Mouse (Mus musculus) hindbrain, embryonic 15.5 days (tissue): Measurements from ENCODE around the gene Papss2. TPM values are rescaled to one million over a fixed set of nuclear protein-coding genes. Genes with fewer than 3 reads are reported as not detected.
"Not testable (repeated sequence)": the region's sequence is repeated elsewhere in the genome, so short reads cannot be mapped to it uniquely, and the experiment has no call there.

Experiments used
- ATAC-seq: fragments of 200-750 bp; cut with Nextera tagmentation; 2 replicates; pipeline ENCODE4 v1.8.0; 2017; ENCODE audit warnings: low read depth, moderate number of reproducible peaks, moderate TSS enrichment; ENCODE audit not compliant: low FRiP score
- H3K27ac ChIP-seq: fragments of 300-500 bp; sonication (generic); replicated peaks from 2 replicates; pipeline ENCODE4 v1.5.1; 2015; ENCODE audit warnings: mild to moderate bottlenecking, inconsistent platforms
- H3K27me3 ChIP-seq: fragments of 300-500 bp; sonication (generic); 2 replicates; pipeline ENCODE4 v1.6.1; 2015; ENCODE audit warnings: control low read depth, inconsistent platforms
- H3K36me3 ChIP-seq: fragments of 300-500 bp; sonication (generic); 2 replicates; pipeline ENCODE4 v1.6.1; 2015; ENCODE audit warnings: control low read depth, inconsistent platforms
- H3K4me1 ChIP-seq: fragments of 300-500 bp; sonication (generic); replicated peaks from 2 replicates; pipeline ENCODE4 v1.6.1; 2015; ENCODE audit warnings: control low read depth, inconsistent platforms
- H3K4me2 ChIP-seq: fragments of 300-500 bp; sonication (generic); 2 replicates; pipeline ENCODE4 v1.6.1; 2015; ENCODE audit warnings: moderate library complexity, mild to moderate bottlenecking, inconsistent platforms
- H3K4me3 ChIP-seq: fragments of 300-500 bp; sonication (generic); 2 replicates; pipeline ENCODE4 v1.5.1; 2015; ENCODE audit warnings: mild to moderate bottlenecking, inconsistent platforms
- H3K9ac ChIP-seq: fragments of 300-500 bp; sonication (generic); 2 replicates; pipeline ENCODE4 v1.6.1; 2015; ENCODE audit warnings: inconsistent platforms
- H3K9me3 ChIP-seq: fragments of 300-500 bp; sonication (generic); 2 replicates; pipeline ENCODE4 v1.6.1; 2016; ENCODE audit warnings: control low read depth, inconsistent platforms
- WGBS: fragments of 180-500 bp; shearing (Covaris S2); methylation state at CpG from one replicate; pipeline ENCODE4 v1.1.7; 2015; 5-methylcytosine and 5-hydroxymethylcytosine counted together
- polyA plus RNA-seq: library from polyadenylated mRNA; unstranded; fragments of >200 nt; fragmentation: Nextera tagmentation; extraction: Ambion mirVana; gene quantifications from 2 replicates; pipeline ENCODE4 v1.2.1, GENCODE M21; 2015

Papss2 gene
- polyA plus RNA-seq, 1 experiment from 2014 or later: 1.2 TPM

DNA sequence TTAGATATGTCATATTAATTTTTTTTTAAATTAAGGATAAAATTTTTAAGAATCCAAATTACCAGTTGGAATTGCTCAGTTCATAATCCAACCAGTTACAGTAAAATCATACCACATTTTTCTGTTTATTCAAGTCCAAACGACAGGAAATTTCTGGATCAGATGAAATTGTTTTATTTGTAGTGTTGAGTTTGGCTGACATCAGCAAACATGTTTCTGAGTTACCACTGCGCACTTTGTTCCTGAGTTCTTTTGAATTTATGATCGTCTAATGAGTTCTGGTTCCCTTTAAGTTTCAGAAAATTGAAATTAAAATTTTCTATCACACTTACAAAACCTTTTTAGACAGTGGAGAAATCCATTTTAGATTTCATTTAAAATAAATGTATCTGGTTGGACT, 50.8 kb downstream of the Papss2 start:
- no peak overlapping the region for H3K4me3 ChIP-seq
- no peaks in the 10 kb centered on the region for H3K9me3 ChIP-seq
- ATAC-seq: no peak
- H3K27me3 ChIP-seq: no peaks in the 10 kb centered on the region
- no peak overlapping the region for H3K9ac ChIP-seq
- H3K4me2 ChIP-seq: no peak overlapping the region
- H3K36me3 ChIP-seq: no peaks in the 10 kb centered on the region
- peaks cover 7% of the 10 kb centered on the region for H3K4me1 ChIP-seq
- no peak overlapping the region for H3K27ac ChIP-seq
- 88% methylated on average over 3 of the region's 3 CpGs for WGBS

DNA sequence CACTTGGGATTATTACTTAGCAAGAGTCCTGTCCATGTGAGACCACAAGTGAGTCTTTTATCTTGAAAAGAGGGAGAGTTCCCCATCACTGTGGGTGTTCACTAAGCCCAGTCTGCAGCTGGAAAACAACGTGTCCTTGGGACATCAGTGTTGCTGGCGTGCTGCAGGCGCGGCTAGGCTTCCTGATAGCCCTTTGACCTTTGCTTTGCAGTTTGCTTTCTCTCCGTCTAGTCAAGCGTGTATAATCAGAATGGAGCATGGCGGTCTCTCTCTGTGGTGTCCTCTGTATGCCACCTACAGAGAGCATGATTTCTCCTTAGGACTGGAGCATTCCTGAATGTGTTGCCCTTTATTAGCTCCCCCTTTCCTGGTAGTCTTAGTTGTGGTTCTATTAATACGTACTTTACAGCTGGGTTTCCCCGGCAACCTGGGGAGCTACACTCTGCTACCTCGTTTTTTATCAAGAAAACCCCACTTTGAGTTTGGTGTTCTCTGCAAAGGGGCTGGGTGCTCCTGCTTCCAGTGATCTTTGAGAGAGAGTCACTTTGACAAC, 52.5 kb downstream of the Papss2 start:
- H3K9me3 ChIP-seq: no peaks in the 10 kb centered on the region
- no peak for ATAC-seq
- no peak overlapping the region for H3K4me3 ChIP-seq
- H3K9ac ChIP-seq: no peak overlapping the region
- WGBS: 15% methylated on average over 10 of the region's 10 CpGs
- H3K36me3 ChIP-seq: no peaks in the 10 kb centered on the region
- H3K27me3 ChIP-seq: no peaks in the 10 kb centered on the region
- H3K27ac ChIP-seq: no peak overlapping the region
- peaks cover 7% of the 10 kb centered on the region for H3K4me1 ChIP-seq
- H3K4me2 ChIP-seq: no peak overlapping the region

DNA sequence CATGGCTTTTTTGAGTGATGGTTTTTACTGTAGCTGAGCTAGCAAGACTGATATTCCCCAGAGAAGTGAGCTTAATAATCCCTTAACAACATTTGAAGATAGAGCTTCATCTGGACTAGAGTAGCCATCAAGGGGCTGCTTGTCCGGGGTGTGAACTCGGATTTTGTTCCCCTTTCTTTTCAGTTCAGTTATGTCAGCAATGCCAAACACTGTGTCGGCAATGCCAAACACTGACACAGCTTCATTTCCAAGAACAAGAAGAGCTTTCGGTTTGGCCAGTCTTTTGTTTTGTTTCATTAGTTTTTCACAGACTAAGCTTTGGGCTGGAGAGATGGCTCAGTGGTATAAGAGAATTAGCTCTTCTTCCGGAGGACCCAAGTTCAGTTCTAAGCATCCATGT, 55.5 kb downstream of the Papss2 start:
- 86% methylated on average over 5 of the region's 5 CpGs for WGBS
- ATAC-seq: no peak
- no peak overlapping the region for H3K27ac ChIP-seq

DNA sequence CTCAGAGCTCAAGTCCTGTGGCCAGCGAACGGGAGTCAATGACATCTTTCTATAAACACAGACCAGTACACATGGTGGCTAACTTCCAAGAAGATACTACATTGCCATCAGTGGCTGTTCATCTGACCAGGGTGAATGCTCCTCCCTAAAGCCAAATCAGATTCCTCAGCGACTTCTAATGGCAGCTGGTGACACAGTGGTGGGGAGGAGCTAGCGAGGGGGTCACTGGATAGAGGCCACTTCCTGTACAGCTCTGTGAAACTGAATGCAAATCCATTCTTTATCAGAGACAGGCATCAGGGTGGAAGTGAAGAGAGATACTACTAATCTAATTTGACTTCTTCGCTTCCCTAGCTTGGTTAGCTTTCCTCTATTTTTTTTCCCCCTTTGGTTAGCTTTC, 57.5 kb downstream of the Papss2 start:
- no peak for ATAC-seq
- Histone ChIP-seq H3K4me1 (peaks cover 5% of the 10 kb centered on the region; the same call in 1 of the 2 replicates), H3K27me3 (no peaks in the 10 kb centered on the region), H3K4me2 (no peak overlapping the region), H3K9me3 (no peaks in the 10 kb centered on the region), H3K4me3 (no peak overlapping the region), H3K36me3 (no peaks in the 10 kb centered on the region), H3K27ac (no peak overlapping the region), H3K9ac (no peak overlapping the region)
- WGBS: 91% methylated on average over 5 of the region's 5 CpGs

More for the DNA sequence above, 55.5 kb downstream of the Papss2 start:
- H3K4me2 ChIP-seq: no peak overlapping the region
- no peaks in the 10 kb centered on the region for H3K9me3 ChIP-seq
- no peaks in the 10 kb centered on the region for H3K36me3 ChIP-seq
- H3K27me3 ChIP-seq: no peaks in the 10 kb centered on the region
- no peak overlapping the region for H3K4me3 ChIP-seq
- no peak overlapping the region for H3K9ac ChIP-seq
- peaks cover 7% of the 10 kb centered on the region for H3K4me1 ChIP-seq

DNA sequence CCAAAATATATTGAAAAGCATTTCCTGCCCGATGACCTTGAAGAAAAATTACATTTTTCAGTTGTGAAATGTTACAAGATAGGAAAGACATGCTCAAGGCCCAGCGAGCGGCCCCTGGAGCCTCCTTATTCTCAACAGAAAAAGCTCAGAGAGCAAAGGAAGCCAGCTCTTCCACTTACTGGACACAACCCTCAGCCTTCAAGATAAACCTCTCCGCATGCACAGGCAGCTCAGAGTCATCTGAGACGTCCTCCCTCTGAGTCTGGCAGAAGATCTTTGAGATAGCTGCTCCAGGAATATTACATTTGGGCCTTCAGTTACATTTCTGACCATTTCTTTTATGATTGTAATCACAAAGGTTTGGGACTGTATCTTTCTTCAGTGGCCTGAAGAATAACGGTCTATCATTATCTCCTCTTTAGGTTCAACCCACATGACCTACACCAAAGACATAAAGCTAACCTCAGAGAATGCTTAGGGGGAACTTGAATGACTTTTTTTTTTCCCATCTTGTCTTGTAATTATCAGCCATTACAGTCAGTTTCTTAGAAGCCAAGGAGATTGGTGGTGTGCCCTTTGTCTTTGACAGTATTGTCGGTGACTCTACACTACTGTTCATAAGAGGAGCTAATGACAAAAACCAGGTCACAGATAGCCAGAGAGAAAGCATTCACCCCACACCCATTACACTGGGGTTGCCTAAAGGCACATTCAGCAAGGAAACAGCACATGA, 58.2 kb downstream of the Papss2 start:
- no peak overlapping the region for H3K4me3 ChIP-seq
- ATAC-seq: no peak

DNA sequence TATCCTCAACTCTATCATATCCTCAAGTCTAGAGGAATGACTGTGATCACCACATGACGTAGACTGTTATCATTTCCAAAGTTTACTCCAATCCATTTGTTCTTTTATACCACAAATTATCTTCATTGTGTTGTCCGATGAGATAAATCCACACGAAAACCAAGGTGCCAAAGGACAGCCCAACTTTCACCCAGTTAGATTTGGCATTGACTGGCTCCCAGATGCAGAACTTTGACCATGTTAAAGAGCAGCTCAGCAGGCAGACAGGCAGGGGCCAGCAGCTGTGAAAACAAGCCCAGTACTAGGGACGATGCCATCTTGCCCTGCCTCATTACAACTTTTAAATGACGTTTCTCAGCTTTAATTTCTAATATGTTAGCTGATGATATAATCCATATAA, 63.8 kb downstream of the Papss2 start:
- no peak for ATAC-seq
- H3K9me3 ChIP-seq: no peaks in the 10 kb centered on the region
- no peaks in the 10 kb centered on the region for H3K27me3 ChIP-seq
- no peak overlapping the region for H3K9ac ChIP-seq
- H3K36me3 ChIP-seq: no peaks in the 10 kb centered on the region
- no peak overlapping the region for H3K4me3 ChIP-seq
- H3K4me2 ChIP-seq: no peak overlapping the region
- H3K27ac ChIP-seq: no peak overlapping the region
- WGBS: 85% methylated on average over 5 of the region's 5 CpGs
- H3K4me1 ChIP-seq: no peaks in the 10 kb centered on the region

More for the DNA sequence above, 58.2 kb downstream of the Papss2 start:
- no peak overlapping the region for H3K27ac ChIP-seq
- H3K9me3 ChIP-seq: no peaks in the 10 kb centered on the region
- 94% methylated on average over 7 of the region's 7 CpGs for WGBS
- no peak overlapping the region for H3K4me2 ChIP-seq
- no peaks in the 10 kb centered on the region for H3K36me3 ChIP-seq
- no peaks in the 10 kb centered on the region for H3K4me1 ChIP-seq
- no peak overlapping the region for H3K9ac ChIP-seq
- no peaks in the 10 kb centered on the region for H3K27me3 ChIP-seq

DNA sequence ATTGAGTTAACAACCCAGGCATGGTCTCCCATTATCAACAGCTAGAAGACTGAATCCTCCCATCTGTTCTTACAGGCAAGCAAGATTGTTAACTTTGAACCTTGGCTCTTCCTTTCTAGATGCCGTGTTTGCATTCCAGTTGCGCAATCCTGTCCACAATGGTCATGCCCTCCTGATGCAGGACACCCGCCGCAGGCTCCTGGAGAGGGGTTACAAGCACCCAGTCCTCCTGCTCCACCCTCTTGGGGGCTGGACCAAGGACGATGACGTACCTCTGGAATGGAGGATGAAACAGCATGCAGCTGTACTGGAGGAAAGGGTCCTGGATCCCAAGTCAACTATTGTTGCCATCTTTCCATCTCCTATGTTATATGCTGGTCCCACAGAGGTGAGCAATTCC, 67.3 kb downstream of the Papss2 start:
- Histone ChIP-seq H3K27ac (no peak overlapping the region), H3K4me1 (no peaks in the 10 kb centered on the region), H3K27me3 (no peaks in the 10 kb centered on the region), H3K9ac (no peak overlapping the region), H3K36me3 (no peaks in the 10 kb centered on the region), H3K4me2 (no peak overlapping the region), H3K9me3 (no peaks in the 10 kb centered on the region), H3K4me3 (no peak overlapping the region)
- WGBS: 91% methylated on average over 6 of the region's 6 CpGs
- ATAC-seq: no peak

DNA sequence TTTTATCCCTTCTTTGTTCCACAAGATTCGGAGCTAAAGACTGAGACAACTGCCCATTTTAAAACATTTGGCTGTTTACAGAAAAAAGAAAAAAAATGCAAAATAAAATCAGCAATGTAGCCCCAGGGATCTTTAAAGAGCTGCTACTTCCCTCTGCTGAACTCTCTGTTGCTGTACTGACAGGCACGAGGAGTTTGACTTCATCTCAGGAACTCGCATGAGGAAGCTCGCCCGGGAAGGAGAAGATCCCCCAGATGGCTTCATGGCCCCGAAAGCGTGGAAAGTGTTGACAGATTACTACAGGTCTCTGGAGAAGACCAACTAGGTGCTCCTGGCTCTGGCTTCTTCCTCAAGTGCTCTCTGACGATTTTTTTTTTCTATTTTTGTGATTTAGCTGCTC, 69.7 kb downstream of the Papss2 start:
- no peak overlapping the region for H3K27ac ChIP-seq
- H3K36me3 ChIP-seq: no peaks in the 10 kb centered on the region
- H3K4me2 ChIP-seq: no peak overlapping the region
- no peaks in the 10 kb centered on the region for H3K9me3 ChIP-seq
- no peak overlapping the region for H3K9ac ChIP-seq
- H3K4me3 ChIP-seq: no peak overlapping the region
- no peak for ATAC-seq
- H3K4me1 ChIP-seq: no peaks in the 10 kb centered on the region
- 83% methylated on average over 8 of the region's 8 CpGs for WGBS
- no peaks in the 10 kb centered on the region for H3K27me3 ChIP-seq

DNA sequence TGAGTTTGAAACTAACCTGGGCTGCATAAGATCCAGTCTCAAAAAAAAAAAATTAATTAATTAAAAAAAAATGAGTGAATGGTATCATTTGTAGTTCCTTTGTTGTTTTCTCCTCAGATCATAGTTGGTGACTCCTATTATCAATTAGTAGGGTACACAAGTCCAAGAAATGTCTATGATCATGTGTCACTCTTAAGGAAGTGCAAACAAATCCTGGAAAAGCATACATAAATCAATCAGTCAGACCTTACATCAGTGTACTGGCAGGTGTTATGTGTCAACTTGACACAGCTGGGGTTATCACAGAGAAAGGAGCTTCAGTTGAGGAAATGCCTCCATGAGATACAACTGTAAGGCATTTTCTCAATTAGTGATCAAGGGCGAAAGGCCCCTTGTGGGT, 72.2 kb downstream of the Papss2 start:
- H3K4me3 ChIP-seq, H3K9ac ChIP-seq, H3K9me3 ChIP-seq, H3K27me3 ChIP-seq, ATAC-seq, H3K27ac ChIP-seq, H3K4me1 ChIP-seq, H3K4me2 ChIP-seq: not testable (repeated sequence)
- 100% methylated on average over 1 of the region's 1 CpGs for WGBS
- H3K36me3 ChIP-seq: peaks cover 17% of the 10 kb centered on the region

DNA sequence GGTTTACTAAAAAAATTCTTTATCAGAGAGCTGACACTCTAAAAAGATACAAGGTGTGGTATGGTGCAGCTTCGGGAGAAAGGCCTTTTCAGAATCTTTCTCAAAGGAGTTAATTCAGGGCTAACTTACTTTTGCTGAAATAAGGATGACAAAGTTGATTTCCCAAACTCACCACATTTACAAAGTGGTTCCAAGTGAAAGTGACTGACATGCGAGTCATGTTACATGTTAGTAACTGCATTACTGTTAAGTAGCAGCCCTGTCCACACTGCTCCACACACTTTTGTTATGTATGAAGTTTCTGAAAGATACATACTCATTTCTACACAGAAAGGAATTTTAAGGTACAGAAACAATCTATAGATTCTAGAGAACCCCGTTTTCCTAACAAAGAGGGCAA, 80.2 kb downstream of the Papss2 start:
- no peak for ATAC-seq
- no peaks in the 10 kb centered on the region for H3K27me3 ChIP-seq
- H3K4me2 ChIP-seq: no peak overlapping the region
- H3K36me3 ChIP-seq: peaks cover 52% of the 10 kb centered on the region
- H3K9ac ChIP-seq: no peak overlapping the region
- H3K4me3 ChIP-seq: no peak overlapping the region
- H3K27ac ChIP-seq: no peak overlapping the region
- 95% methylated on average over 3 of the region's 3 CpGs for WGBS
- no peaks in the 10 kb centered on the region for H3K4me1 ChIP-seq
- no peaks in the 10 kb centered on the region for H3K9me3 ChIP-seq

DNA sequence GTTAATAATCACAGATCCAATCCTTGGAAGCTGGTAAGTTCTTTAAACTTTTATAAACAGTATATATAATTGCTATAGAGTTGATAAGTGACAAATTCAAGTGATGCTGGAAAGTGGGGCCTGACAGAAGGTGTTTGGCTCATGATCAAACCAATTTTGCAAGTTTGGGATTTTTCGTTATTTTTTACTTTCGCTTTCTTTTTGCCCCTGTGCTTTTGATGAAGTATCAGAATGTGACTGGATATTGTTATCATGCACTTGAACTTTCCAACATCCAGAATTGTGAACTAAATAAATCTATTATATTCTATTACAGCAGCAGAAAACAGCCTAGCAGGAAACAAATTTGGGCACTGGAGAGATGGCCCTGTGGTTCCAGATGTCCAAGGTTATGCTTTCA, 85.3 kb downstream of the Papss2 start:
- ATAC-seq: no peak
- no peaks in the 10 kb centered on the region for H3K4me1 ChIP-seq
- 95% methylated on average over 2 of the region's 2 CpGs for WGBS
- peaks cover 32% of the 10 kb centered on the region for H3K36me3 ChIP-seq
- no peaks in the 10 kb centered on the region for H3K27me3 ChIP-seq
- H3K4me3 ChIP-seq: no peak overlapping the region
- H3K9ac ChIP-seq: no peak overlapping the region
- no peaks in the 10 kb centered on the region for H3K9me3 ChIP-seq
- no peak overlapping the region for H3K27ac ChIP-seq
- no peak overlapping the region for H3K4me2 ChIP-seq

DNA sequence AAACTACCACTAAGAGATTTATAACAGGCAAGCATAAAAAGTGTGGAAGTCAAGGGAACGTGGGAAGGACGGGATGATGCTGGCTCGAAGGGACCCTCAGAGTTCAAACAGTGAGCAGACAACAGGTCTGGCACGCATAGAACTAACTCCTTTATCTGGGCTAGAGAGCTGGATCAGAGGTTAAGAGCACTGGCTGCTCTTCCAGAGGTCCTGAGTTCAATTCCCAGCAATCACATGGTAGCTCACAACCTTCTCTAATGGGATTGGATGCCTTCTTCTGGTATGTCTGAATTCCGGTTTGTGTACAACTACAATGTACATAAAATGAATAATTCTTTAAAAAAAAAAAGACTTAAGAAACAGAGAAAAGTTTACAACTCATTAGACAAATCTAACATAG, 87.5 kb downstream of the Papss2 start:
- WGBS: 88% methylated on average over 5 of the region's 5 CpGs
- Histone ChIP-seq H3K4me3 (no peak overlapping the region), H3K27me3 (no peaks in the 10 kb centered on the region), H3K4me1 (no peaks in the 10 kb centered on the region), H3K27ac (no peak overlapping the region), H3K4me2 (no peak overlapping the region), H3K9ac (no peak overlapping the region), H3K9me3 (no peaks in the 10 kb centered on the region), H3K36me3 (peaks cover 32% of the 10 kb centered on the region)
- ATAC-seq: no peak

DNA sequence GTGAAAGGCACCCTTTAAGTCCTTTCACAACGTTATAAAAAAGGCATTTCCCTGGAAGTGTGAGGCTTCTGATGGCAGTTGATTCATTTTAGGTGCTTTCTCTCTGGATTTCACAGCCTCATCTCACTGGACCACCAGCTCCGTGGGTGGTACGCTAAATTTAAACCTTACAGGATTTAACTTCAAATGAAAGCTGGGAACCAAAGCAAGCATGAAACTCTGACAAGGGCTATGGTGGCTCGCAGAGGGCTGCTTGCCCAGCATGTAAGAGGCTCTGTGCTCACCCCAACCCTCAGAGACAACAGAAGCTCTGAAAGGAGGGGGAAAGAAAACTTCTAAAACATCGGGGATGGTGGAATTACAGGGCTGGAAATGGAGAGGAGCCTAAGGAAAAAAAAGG, 92.1 kb downstream of the Papss2 start:
- Histone ChIP-seq H3K4me2 (no peak overlapping the region), H3K9ac (no peak overlapping the region), H3K4me3 (no peak overlapping the region), H3K27me3 (no peaks in the 10 kb centered on the region), H3K36me3 (peaks cover 31% of the 10 kb centered on the region), H3K9me3 (no peaks in the 10 kb centered on the region), H3K4me1 (no peaks in the 10 kb centered on the region), H3K27ac (no peak overlapping the region)
- ATAC-seq: no peak
- 90% methylated on average over 5 of the region's 5 CpGs for WGBS
